Mouse (Mus musculus) kidney, embryonic 15.5 days (tissue): ENCODE measurements at regions not wholly inside any gene's neighbourhood (a gene's known extent, or its start where the extent isn't known, plus 50 kb on each side); places are given as distances from the start of the nearest gene placed in this dataset.

Experiments
- ATAC-seq: fragments of 200-750 bp; cut with Nextera tagmentation; replicated peaks from 2 replicates; pipeline ENCODE4 v1.8.0; 2017; ENCODE audit warnings: moderate TSS enrichment; ENCODE audit not compliant: low FRiP score
- H3K27ac ChIP-seq: fragments of 300-500 bp; sonication (generic); 2 replicates; pipeline ENCODE4 v1.5.1; 2015; ENCODE audit warnings: mild to moderate bottlenecking, inconsistent platforms
- H3K27me3 ChIP-seq: fragments of 300-500 bp; sonication (generic); 2 replicates; pipeline ENCODE4 v1.6.1; 2015; ENCODE audit warnings: inconsistent platforms
- H3K36me3 ChIP-seq: fragments of 300-500 bp; sonication (generic); 2 replicates; pipeline ENCODE4 v1.6.1; 2015; ENCODE audit warnings: inconsistent platforms
- H3K4me1 ChIP-seq: fragments of 300-500 bp; sonication (generic); 2 replicates; pipeline ENCODE4 v1.6.1; 2015; ENCODE audit warnings: inconsistent platforms
- H3K4me2 ChIP-seq: fragments of 300-500 bp; sonication (generic); 2 replicates; pipeline ENCODE4 v1.6.1; 2015; ENCODE audit warnings: moderate library complexity, mild to moderate bottlenecking, inconsistent platforms
- H3K4me3 ChIP-seq: fragments of 300-500 bp; sonication (generic); replicated peaks from 2 replicates; pipeline ENCODE4 v1.5.1; 2015; ENCODE audit warnings: mild to moderate bottlenecking, inconsistent platforms
- H3K9ac ChIP-seq: fragments of 300-500 bp; sonication (generic); 2 replicates; pipeline ENCODE4 v1.6.1; 2015; ENCODE audit warnings: mild to moderate bottlenecking, inconsistent platforms
- H3K9me3 ChIP-seq: fragments of 300-500 bp; sonication (generic); replicated peaks from 2 replicates; pipeline ENCODE4 v1.6.1; 2016; ENCODE audit warnings: inconsistent platforms
- WGBS: fragments of 180-500 bp; shearing (Covaris S2); methylation state at CpG from one replicate; pipeline ENCODE4 v1.1.7; 2015; ENCODE audit warnings: mixed read lengths; 5-methylcytosine and 5-hydroxymethylcytosine counted together

DNA sequence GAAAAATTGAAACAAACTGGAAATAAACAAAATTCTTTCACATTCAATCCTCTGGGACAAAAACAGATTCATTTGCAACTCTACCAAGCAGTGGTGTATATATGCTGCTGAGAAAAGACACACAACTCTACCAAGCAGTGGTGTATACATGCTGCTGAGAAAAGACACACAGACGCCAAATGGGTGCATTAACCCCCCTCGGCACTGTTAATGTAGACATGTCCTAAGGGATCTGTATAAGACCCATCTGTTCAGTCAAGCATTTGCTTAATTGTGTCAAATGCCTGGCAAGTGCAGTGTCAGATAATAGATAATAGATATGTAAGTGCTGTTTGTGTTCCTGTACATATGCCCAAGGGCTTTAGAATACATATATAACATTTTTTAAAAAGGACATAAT is 1035.2 kb upstream of the B3galt2 start:
- H3K4me2 ChIP-seq, result no peak overlapping the region
- no peak overlapping the region for H3K9ac ChIP-seq
- H3K9me3 ChIP-seq, result no peaks in the 10 kb centered on the region
- ATAC-seq, result no peak
- no peaks in the 10 kb centered on the region for H3K27me3 ChIP-seq
- no peak overlapping the region for H3K4me3 ChIP-seq
- H3K27ac ChIP-seq, result no peak overlapping the region
- H3K4me1 ChIP-seq, result no peaks in the 10 kb centered on the region
- H3K36me3 ChIP-seq, result no peaks in the 10 kb centered on the region
- 82% methylated on average over 2 of the region's 2 CpGs for WGBS

DNA sequence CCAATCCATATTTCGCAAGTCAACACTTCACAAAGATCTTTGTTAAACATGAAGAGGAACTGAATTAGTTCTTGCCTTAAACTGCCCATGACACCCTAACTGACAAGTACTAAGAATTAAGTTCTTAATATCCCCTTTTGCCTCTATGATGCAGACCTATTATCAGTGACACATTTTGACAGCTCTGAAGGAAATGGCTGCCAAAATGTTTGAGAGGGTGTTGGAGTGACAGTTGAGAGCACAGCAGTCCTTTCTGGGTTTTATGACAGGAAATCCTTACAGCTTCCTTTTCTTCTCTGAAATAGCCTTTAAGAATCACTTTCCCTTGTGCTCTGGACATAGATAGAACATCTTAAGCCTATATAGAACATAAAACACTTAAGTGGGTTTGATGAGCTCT is 1034.4 kb upstream of the B3galt2 start:
- H3K9ac ChIP-seq, result no peak overlapping the region
- no peaks in the 10 kb centered on the region for H3K27me3 ChIP-seq
- H3K36me3 ChIP-seq, result no peaks in the 10 kb centered on the region
- H3K4me1 ChIP-seq, result no peaks in the 10 kb centered on the region
- no peak for ATAC-seq
- H3K4me2 ChIP-seq, result no peak overlapping the region
- no peak overlapping the region for H3K4me3 ChIP-seq
- no peaks in the 10 kb centered on the region for H3K9me3 ChIP-seq
- 92% methylated on average over 1 of the region's 1 CpGs for WGBS
- H3K27ac ChIP-seq, result no peak overlapping the region

DNA sequence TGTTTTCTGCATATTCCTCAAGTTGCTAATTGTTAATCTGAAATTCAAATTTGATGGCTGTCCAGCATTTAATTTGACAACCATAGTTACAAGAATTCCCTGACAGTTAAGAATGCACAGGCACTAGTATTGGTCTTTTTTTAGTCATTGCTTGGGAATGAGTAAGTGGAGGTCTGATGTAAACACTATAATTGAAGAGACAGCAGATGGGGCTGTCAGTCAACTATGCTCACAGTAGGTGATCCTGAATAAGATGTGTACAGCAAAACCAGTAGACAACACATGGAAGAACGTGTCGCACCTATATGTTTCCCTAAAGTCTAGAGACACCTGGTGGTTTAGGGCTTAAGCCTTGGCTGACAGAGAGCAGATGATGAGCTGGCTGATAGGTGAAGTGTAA is 1019.0 kb upstream of the B3galt2 start:
- WGBS, result 88% methylated on average over 2 of the region's 2 CpGs
- H3K9ac ChIP-seq, result no peak overlapping the region
- H3K27me3 ChIP-seq, result no peaks in the 10 kb centered on the region

DNA sequence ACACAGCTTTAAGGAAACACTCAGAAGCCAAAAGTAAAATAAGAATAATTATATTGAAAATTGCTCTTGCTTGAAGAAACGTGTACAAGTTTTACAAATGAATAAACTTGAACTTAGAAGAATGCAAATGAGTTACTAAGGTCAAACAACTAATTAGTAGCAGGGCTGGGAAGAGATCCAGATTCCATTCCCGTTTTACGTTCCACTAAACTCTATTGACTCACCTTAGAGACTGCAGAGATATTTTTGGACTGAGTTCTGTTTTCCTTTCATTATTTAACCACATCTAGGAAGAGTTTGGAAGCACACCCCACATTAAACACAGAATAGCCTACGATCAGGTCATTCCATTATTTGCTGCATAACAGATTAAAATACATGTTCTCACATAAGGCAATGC is 1016.2 kb upstream of the B3galt2 start:
- no peaks in the 10 kb centered on the region for H3K9me3 ChIP-seq
- 55% methylated on average over 4 of the region's 4 CpGs for WGBS
- no peak overlapping the region for H3K4me2 ChIP-seq
- no peaks in the 10 kb centered on the region for H3K27me3 ChIP-seq
- no peak for ATAC-seq
- H3K4me3 ChIP-seq, result no peak overlapping the region
- no peak overlapping the region for H3K27ac ChIP-seq
- H3K36me3 ChIP-seq, result no peaks in the 10 kb centered on the region
- no peak overlapping the region for H3K9ac ChIP-seq
- H3K4me1 ChIP-seq, result no peaks in the 10 kb centered on the region

More for the DNA sequence above, 1019.0 kb upstream of the B3galt2 start:
- Histone ChIP-seq H3K9me3 (no peaks in the 10 kb centered on the region), H3K4me2 (no peak overlapping the region), H3K27ac (no peak overlapping the region), H3K4me1 (no peaks in the 10 kb centered on the region), H3K4me3 (no peak overlapping the region), H3K36me3 (no peaks in the 10 kb centered on the region)
- ATAC-seq, result no peak

DNA sequence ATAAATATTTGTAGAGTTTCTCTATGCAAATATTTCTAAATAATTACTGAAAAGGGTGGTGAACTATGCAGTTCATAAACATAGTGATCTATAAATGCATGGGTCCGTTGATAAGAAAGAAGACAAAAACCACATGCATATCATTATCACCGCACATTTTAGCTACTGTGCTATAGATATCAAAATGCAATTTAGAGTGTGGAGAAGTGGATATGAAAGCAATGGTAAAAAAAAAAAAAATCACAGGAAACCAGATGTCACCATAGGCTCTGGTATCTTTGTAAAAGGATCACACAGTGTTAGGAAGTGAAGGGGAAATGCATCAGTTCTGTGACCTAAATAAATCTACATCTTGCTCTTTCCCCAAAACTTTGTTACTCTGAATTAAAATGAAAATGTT is 985.2 kb upstream of the B3galt2 start:
- H3K9ac ChIP-seq, result no peak overlapping the region
- no peaks in the 10 kb centered on the region for H3K9me3 ChIP-seq
- H3K27ac ChIP-seq, result no peak overlapping the region
- ATAC-seq, result no peak
- no peak overlapping the region for H3K4me3 ChIP-seq
- no peaks in the 10 kb centered on the region for H3K4me1 ChIP-seq
- H3K27me3 ChIP-seq, result no peaks in the 10 kb centered on the region
- 90% methylated on average over 2 of the region's 2 CpGs for WGBS
- no peaks in the 10 kb centered on the region for H3K36me3 ChIP-seq
- H3K4me2 ChIP-seq, result no peak overlapping the region

DNA sequence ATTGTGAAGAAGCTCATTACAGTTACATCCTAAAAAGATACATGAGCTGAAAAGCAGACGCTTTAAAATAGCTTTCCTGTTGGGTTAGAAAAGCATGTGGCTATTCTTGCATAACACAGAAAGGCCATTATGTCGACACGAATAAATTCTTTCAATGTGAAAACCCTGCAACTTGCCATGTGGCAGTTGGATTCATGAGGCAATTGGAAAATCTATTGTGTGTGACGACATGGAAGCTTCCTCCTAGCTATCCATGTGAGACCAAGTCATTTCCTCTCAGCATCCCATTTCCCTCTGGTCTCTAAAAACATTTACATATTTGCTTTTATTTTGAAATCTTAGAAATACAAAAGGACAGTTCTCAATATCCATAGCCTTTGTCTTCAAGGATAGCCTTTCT is 975.2 kb upstream of the B3galt2 start:
- no peak overlapping the region for H3K4me2 ChIP-seq
- no peak overlapping the region for H3K27ac ChIP-seq
- no peak overlapping the region for H3K9ac ChIP-seq
- no peaks in the 10 kb centered on the region for H3K36me3 ChIP-seq
- no peaks in the 10 kb centered on the region for H3K9me3 ChIP-seq
- 46% methylated on average over 4 of the region's 4 CpGs for WGBS
- no peak for ATAC-seq
- H3K27me3 ChIP-seq, result no peaks in the 10 kb centered on the region
- no peak overlapping the region for H3K4me3 ChIP-seq
- no peaks in the 10 kb centered on the region for H3K4me1 ChIP-seq

DNA sequence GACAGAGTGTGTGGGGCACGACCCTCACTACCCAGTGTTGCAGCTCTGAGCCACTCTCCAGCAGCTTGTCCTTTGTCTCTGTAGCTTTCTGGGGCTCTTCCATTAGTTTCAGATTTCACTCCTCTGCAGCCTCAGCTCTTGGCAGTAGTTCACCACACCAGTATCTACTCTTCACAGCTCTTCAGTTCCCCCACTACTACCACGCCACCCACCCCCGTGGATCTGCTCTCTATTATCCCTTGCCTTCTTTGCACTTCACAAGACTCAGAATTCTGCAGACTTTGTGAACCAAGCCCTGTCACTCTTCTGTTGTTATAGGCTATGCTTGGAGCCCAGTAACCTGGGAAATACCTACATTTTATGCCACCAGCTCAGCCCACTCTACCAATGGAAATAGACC is 960.5 kb upstream of the B3galt2 start:
- Histone ChIP-seq H3K4me2 (no peak overlapping the region), H3K4me1 (no peaks in the 10 kb centered on the region), H3K9ac (no peak overlapping the region), H3K9me3 (no peaks in the 10 kb centered on the region), H3K36me3 (no peaks in the 10 kb centered on the region), H3K27me3 (no peaks in the 10 kb centered on the region), H3K27ac (no peak overlapping the region), H3K4me3 (no peak overlapping the region)
- 73% methylated on average over 3 of the region's 3 CpGs for WGBS
- no peak for ATAC-seq

DNA sequence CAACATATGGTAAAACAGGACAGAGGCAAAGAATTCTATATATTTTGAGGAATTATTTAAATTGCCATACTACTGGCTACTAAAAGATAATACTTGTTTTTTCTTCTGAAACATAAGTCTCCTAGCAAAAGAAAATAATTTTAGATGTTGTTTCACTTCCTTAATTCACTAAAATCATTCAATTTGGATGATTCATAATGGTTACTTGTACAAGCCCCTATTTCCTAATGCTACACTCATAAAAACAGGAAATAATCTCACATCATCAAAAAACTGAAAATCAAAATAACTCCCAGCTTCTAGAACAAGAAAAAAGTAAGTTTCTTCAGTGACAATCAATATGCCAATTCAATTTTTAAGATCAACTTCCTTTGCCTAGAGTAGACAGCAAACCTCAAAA is 951.6 kb upstream of the B3galt2 start:
- no peak overlapping the region for H3K4me3 ChIP-seq
- H3K36me3 ChIP-seq, result no peaks in the 10 kb centered on the region
- no peaks in the 10 kb centered on the region for H3K4me1 ChIP-seq
- no peak overlapping the region for H3K4me2 ChIP-seq
- no peaks in the 10 kb centered on the region for H3K27me3 ChIP-seq
- no peak overlapping the region for H3K27ac ChIP-seq
- no peak overlapping the region for H3K9ac ChIP-seq
- no peaks in the 10 kb centered on the region for H3K9me3 ChIP-seq
- no peak for ATAC-seq

DNA sequence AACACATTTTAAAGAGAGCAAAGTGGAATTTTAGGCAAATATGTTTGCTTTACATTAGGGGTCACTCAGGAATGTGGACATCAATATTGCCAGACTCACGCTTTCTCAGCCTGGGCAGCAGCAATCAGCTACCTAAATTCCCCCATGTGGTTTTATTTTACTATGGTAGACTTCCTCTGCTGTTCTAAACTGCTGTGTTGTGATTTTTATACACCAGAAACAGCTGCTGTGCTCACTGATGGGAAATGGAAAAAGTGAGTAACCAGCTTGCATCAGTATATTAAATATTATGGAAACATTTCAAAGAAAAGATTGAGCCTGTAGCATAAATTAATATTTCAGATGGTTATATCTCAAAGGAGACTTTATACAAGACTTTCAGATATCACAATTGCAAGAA is 945.3 kb upstream of the B3galt2 start:
- H3K4me1 ChIP-seq, result no peaks in the 10 kb centered on the region
- no peak for ATAC-seq
- H3K36me3 ChIP-seq, result no peaks in the 10 kb centered on the region
- no peak overlapping the region for H3K9ac ChIP-seq
- no peak overlapping the region for H3K4me3 ChIP-seq
- H3K9me3 ChIP-seq, result no peaks in the 10 kb centered on the region
- no peak overlapping the region for H3K27ac ChIP-seq
- WGBS, result 67% methylated on average over 1 of the region's 1 CpGs
- H3K27me3 ChIP-seq, result no peaks in the 10 kb centered on the region
- H3K4me2 ChIP-seq, result no peak overlapping the region

DNA sequence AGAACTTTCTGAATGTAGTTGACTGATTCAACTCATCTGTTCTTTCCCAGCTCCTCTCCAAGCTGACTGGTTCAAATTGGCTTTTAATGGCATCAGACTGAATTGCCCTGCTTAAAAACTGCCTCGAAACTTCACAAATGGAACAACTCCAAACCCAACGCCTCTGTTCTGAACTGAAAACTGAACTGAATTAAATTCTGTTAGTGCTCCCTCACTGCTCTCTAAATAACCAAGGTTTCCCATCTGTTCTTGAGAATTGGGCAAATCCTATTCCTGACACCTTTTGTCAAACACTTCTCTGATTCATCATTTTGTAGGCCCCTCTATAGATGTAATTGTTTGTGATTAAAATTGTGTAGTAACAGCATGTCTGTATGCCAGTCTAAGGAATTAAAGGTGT is 932.2 kb upstream of the B3galt2 start:
- H3K27me3 ChIP-seq, result no peaks in the 10 kb centered on the region
- WGBS, result 82% methylated on average over 2 of the region's 2 CpGs
- H3K9me3 ChIP-seq, result no peaks in the 10 kb centered on the region
- H3K36me3 ChIP-seq, result no peaks in the 10 kb centered on the region
- H3K4me3 ChIP-seq, result no peak overlapping the region
- ATAC-seq, result no peak
- no peak overlapping the region for H3K27ac ChIP-seq
- H3K9ac ChIP-seq, result no peak overlapping the region
- H3K4me1 ChIP-seq, result no peaks in the 10 kb centered on the region
- no peak overlapping the region for H3K4me2 ChIP-seq

DNA sequence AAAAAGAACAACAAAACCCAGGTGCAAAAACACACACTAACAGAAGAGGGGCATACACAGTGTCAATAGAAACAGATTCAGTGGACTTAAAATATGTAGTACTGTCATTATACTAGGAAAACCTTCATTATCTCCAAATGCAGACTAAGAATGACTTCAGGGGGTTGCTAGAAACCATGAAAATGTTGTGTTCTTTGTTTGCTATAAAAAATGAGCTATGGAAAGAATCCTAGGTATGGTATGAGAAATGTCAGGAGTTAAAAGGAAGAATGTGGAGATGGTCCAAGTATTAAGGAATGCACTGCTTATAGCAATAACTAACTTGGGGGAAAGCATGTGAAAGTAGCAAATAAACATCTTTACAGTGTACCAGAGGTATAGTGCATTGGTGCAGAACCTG is 910.2 kb upstream of the B3galt2 start:
- no peaks in the 10 kb centered on the region for H3K9me3 ChIP-seq
- H3K36me3 ChIP-seq, result no peaks in the 10 kb centered on the region
- H3K4me2 ChIP-seq, result no peak overlapping the region
- no peak for ATAC-seq
- no peak overlapping the region for H3K9ac ChIP-seq
- H3K4me1 ChIP-seq, result no peaks in the 10 kb centered on the region
- H3K4me3 ChIP-seq, result no peak overlapping the region
- H3K27ac ChIP-seq, result no peak overlapping the region
- no peaks in the 10 kb centered on the region for H3K27me3 ChIP-seq

DNA sequence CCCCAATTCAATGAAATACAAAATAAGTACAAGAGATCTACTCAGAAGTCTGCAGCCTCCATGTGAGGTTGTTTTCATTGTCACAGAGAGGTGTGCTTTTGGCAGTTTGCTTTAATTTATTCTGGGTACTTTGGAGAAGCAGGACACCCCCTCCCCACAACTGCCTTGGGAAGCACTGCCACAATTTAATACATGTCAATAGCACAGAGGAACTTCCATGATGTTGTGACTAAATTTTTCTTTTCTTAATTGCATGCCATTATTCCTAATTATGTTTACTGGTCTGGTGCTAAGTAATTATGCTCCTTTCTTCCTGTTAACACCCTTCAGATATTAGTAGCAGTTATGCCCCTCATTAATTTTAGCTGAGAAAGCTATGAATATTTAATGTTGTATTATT is 906.4 kb upstream of the B3galt2 start:
- Histone ChIP-seq H3K9me3 (no peaks in the 10 kb centered on the region), H3K4me1 (no peaks in the 10 kb centered on the region), H3K4me2 (no peak overlapping the region), H3K27me3 (no peaks in the 10 kb centered on the region), H3K27ac (no peak overlapping the region), H3K4me3 (no peak overlapping the region), H3K36me3 (no peaks in the 10 kb centered on the region), H3K9ac (no peak overlapping the region)
- no peak for ATAC-seq

DNA sequence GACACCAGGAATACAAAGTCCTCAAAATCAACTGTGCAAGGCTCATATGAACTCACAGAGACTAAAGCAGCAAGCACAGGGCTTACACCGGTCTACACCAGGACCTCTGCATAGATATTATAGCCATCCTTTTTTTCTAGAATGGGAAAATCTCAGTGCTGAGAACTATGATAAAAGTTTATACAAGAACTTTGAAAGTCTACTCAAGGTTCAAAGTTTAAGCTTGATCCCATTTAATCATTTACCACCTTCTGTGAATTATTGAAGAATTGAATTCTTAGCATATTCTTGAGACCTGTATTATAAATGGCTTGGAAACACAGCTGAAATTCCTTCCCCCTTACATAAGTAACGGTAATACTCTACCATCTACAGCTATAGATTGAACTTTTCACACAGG is 902.1 kb upstream of the B3galt2 start:
- H3K4me1 ChIP-seq, result no peaks in the 10 kb centered on the region
- no peaks in the 10 kb centered on the region for H3K9me3 ChIP-seq
- H3K27me3 ChIP-seq, result no peaks in the 10 kb centered on the region
- no peak overlapping the region for H3K9ac ChIP-seq
- 89% methylated on average over 2 of the region's 2 CpGs for WGBS
- no peak for ATAC-seq
- H3K27ac ChIP-seq, result no peak overlapping the region
- H3K4me3 ChIP-seq, result no peak overlapping the region
- H3K36me3 ChIP-seq, result no peaks in the 10 kb centered on the region
- H3K4me2 ChIP-seq, result no peak overlapping the region

DNA sequence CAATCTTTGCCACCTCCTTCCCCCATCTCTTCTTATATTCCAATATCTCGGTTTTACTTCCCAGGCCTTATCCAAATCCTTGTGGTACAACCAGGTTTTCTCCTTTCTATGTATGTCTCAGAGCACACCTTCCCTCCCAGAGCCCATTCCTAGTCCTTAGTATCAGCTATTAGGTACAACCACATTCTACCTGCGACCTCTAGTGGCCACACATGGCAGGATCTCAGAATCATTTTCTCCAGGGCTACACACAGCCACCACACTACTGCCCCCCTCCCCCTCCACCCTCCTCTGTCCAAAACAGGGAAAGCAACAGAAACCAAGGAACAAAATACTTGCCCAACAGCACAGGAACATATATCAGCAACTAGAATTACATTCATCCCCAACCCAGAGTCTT is 898.2 kb upstream of the B3galt2 start:
- Histone ChIP-seq H3K4me1 (no peaks in the 10 kb centered on the region), H3K4me3 (no peak overlapping the region), H3K9ac (no peak overlapping the region), H3K4me2 (no peak overlapping the region), H3K27ac (no peak overlapping the region), H3K27me3 (no peaks in the 10 kb centered on the region), H3K36me3 (no peaks in the 10 kb centered on the region), H3K9me3 (no peaks in the 10 kb centered on the region)
- WGBS, result 15% methylated on average over 2 of the region's 2 CpGs
- ATAC-seq, result peak; percentile 89
